Mouse (Mus musculus) thymus, adult 2 months (tissue): Measurements from ENCODE around the gene Phf20.

Source experiments
- CTCF ChIP-seq: fragments of 200-500 bp; IDR thresholded peaks from 2 replicates; pipeline ENCODE4 v1.5.1; 2012; ENCODE audit warnings: mild to moderate bottlenecking, control low read depth, low read length, moderate library complexity, borderline replicate concordance; ENCODE audit not compliant: control insufficient read depth, poor library complexity, insufficient read depth; ENCODE audit errors: extremely low read depth
- POLR2A ChIP-seq: fragments of 200-500 bp; IDR thresholded peaks from 2 replicates; pipeline ENCODE4 v1.6.1; 2012; ENCODE audit warnings: mild to moderate bottlenecking, low read length, control low read depth, moderate library complexity; ENCODE audit not compliant: control insufficient read depth, poor library complexity, insufficient read depth; ENCODE audit errors: extremely low read depth

GRCm38 (mm10) chr2:156229171-156229570, 32.9 kb downstream of the Phf20 start:
- TF ChIP-seq POLR2A (no peak), CTCF (no peak)
